Mouse (Mus musculus) monocyte, adult 5-6 weeks (primary cell): ENCODE data around the gene Egln2. TPM values are rescaled to one million over a fixed set of nuclear protein-coding genes. Genes with fewer than 3 reads are reported as not detected.

ENCODE experiments used
- total RNA-seq: library from RNA; stranded (forward); fragments of 200-1000, 200-491, 200-594 nt; gene quantifications from 3 replicates; pipeline ENCODE4 v1.2.3, GENCODE M21; 2017

Egln2 gene
- total RNA-seq, 1 experiment from 2014 or later: 73.8 TPM

Other genes starting within 250 kb of the Egln2 start
- gene Cyp2a22, start 227.4 kb downstream of the Egln2 start, total RNA-seq: not detected in 3 replicates
- gene Cyp2a12, start 137.7 kb downstream of the Egln2 start, total RNA-seq: not detected in 3 replicates
- gene Cyp2f2, start 46.9 kb downstream of the Egln2 start, total RNA-seq: not detected in 3 replicates
- gene Cyp2t4, start 13.1 kb downstream of the Egln2 start, total RNA-seq: not detected in 3 replicates
- gene Rab4b, start 12.1 kb upstream of the Egln2 start, total RNA-seq: 19.0 to 40.2 TPM (median 40.1 TPM) in 3 replicates
- not detected in 3 replicates for gene Gm21983, start 14.3 kb upstream of the Egln2 start, total RNA-seq
- gene Mia, start 14.4 kb upstream of the Egln2 start, total RNA-seq: 2.7 TPM in 1 of 3 replicates, not detected in the others
- gene BC024978, start 29.0 kb upstream of the Egln2 start, total RNA-seq: 0.53 to 4.7 TPM (median 1.0 TPM) in 3 replicates
- 29.2 to 37.2 TPM (median 29.4 TPM) in 3 replicates for gene Snrpa, start 29.5 kb upstream of the Egln2 start, total RNA-seq
- gene Itpkc, start 61.9 kb upstream of the Egln2 start, total RNA-seq: 6.7 to 9.7 TPM (median 9.1 TPM) in 3 replicates
- 7.0 to 22.6 TPM (median 19.4 TPM) in 3 replicates for gene Coq8b, start 66.2 kb upstream of the Egln2 start, total RNA-seq
- 1.2 to 2.5 TPM (median 2.1 TPM) in 3 replicates for gene Numbl, start 91.6 kb upstream of the Egln2 start, total RNA-seq
- gene Ltbp4, start 170.9 kb upstream of the Egln2 start, total RNA-seq: 0.68 TPM in 1 of 3 replicates, not detected in the others
- 33.3 to 47.0 TPM (median 39.9 TPM) in 3 replicates for gene Shkbp1, start 189.2 kb upstream of the Egln2 start, total RNA-seq
- gene Gm20479, start 190.6 kb upstream of the Egln2 start, total RNA-seq: not detected in 3 replicates